Mouse (Mus musculus): Measurements from ENCODE around the gene Wfs1. TPM values are rescaled to one million over a fixed set of nuclear protein-coding genes. Genes with fewer than 3 reads are reported as not detected.
"Not testable (repeated sequence)": the region's sequence is repeated elsewhere in the genome, so short reads cannot be mapped to it uniquely, and the experiment has no call there.

Wfs1 gene
- polyA plus RNA-seq, 1 experiment = 14.6 TPM

GRCm38 (mm10) chr5:36990196-36990595 is 1.2 kb upstream of the Wfs1 start:
- no peak for DNase-seq (ENCODE audit: low read depth, low spot score)
- 62% methylated on average over 3 of the region's 3 CpGs for WGBS

GRCm38 (mm10) chr5:36989625-36989977 is 596 bp upstream of the Wfs1 start:
- DNase-seq (ENCODE audit: low read depth, low spot score) = no peak
- WGBS = 3% methylated on average over 3 of the region's 3 CpGs

DNA sequence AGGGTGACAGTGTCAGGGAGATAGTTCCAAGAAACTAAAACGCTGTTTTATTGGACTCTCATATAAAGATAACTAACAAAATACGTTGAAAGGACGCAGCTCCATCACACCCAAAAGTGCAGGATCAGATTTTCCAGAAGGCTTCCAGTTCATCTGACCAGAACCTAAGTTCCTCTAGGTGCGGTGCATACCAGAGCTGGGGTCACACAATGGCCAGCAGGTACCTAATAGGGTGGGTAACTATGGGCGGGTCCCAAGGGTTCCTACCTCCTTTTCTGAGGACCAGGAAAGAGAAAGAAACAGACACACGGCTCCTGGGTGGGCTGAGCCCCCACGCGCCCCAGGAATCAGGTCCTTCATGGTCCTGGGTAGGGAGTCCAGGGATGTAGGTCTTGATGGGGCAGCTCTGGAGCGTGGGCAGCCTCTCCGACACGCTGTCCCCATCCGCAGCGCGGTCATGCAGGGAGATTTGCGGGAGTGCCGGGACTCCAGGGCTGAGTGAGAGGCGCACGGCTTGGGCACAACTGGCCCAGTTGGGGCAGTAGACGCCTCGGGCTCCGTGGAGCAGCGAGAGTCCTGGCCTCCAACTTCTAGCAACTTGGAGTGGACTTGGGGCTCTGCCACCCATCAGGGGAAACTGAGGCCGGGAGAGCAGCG is 753 bp downstream of the Wfs1 start:
- WGBS = 5% methylated on average over 24 of the region's 24 CpGs
- no peak for DNase-seq (ENCODE audit: low read depth, low spot score)

DNA sequence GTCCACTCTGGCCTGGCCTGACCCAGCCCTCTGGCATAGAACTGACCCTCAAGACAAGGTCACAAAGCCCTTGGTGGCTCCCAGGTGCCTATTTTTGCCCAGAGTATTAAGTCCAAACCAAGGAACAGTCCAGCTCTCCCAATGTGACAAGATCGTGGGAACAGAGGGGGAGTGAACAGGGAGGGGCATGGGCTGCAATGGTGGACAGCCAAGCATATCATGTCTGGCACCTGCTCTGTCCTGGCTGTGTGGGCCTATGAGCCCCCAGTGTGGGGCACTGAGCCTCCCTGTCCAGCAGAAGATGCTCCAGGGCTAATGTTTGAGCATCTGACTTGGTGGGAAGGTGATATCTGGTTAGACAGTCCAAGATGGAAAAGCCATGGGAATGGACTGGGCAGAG is 2.4 kb downstream of the Wfs1 start:
- DNase-seq (ENCODE audit: low read depth, low spot score) = no peak
- WGBS = 63% methylated on average over 1 of the region's 1 CpGs

DNA sequence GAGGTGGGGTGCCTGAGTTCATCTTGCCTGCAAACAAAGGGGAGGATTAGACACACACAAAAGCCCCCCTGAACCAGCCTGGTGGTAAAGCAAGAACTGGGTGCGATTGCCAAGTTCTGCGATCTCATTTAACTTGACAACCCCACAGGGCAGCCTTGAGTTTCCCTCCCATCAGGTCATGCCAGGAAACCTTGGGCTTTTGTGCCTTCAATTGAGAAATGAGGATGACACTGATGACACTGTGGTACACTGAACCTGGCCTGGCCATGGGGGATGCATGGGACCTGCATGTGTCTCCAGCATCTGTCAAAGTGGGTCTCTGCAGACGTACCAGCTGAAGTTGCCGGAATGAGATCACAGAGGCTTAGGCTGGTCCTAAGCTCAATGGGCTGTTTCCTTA is 6.7 kb downstream of the Wfs1 start:
- DNase-seq (ENCODE audit: low read depth, low spot score) = no peak
- 95% methylated on average over 4 of the region's 4 CpGs for WGBS

DNA sequence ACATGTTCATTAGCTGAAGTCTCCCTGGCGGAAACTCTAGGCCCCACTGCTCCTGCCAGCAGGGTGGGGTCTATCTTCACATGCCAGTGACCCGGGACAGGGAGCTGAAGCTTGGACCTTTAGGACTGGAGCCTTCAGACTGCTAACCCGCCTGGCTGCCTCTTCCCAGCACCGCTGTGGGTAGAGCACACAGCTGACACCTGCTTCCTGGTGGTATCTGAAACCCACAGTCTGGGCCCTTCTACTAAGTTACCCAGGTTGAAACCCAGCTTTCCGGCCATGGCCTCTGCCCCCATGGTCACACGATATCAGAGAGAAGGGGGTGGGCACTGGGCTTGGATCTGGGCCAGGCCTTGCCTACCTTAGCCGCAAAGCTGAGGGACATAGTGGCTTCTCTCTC is 9.4 kb downstream of the Wfs1 start:
- no peak for DNase-seq (ENCODE audit: low read depth, low spot score)
- 71% methylated on average over 7 of the region's 7 CpGs for WGBS

- 57% methylated on average over 8 of the region's 8 CpGs for WGBS
- DNase-seq (ENCODE audit: low read depth, low spot score) = no peak
Measured at GRCm38 (mm10) chr5:36979001-36979400, 10.0 kb downstream of the Wfs1 start.

DNA sequence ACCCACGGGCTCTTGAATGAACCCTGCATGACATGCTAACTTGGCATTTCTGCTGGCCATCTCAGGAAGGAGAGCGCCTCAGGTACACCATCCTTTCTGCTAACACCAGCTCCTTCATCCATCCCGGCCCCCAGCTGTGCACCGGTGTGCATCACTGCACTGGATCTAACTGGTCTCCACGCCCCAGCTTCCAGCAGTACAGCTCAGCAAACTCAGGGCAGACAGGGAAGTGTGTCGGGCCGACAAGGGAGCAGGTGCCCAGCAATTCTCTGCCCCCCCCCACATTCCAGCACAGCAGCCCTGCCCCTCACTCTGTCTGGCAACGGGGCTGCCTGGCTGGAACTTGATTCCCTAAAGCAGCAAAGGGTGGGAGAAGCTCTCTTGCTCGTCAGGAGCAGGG is 11.2 kb downstream of the Wfs1 start:
- DNase-seq (ENCODE audit: low read depth, low spot score) = no peak
- WGBS = 65% methylated on average over 9 of the region's 9 CpGs

DNA sequence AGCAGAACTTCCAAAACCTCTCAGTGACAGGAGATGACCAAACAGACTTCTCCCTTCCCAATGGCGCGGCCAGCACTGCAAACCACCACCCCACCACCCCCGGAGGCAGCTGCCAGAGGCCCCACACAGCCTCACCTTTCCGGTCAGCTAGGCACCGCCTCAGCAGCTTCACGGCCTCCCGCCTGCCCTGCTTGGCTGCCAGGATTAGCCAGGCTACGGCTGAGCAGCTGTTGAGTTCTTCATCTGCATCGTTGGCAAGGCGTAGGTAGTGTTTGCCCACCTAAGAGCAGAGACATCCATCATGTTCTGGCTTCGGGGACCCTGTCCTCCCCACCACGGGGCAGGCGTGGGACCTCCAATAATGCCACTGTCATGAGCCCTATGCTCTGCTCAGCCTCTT is 13.7 kb downstream of the Wfs1 start:
- WGBS = 84% methylated on average over 13 of the region's 13 CpGs
- no peak for DNase-seq (ENCODE audit: low read depth, low spot score)

DNA sequence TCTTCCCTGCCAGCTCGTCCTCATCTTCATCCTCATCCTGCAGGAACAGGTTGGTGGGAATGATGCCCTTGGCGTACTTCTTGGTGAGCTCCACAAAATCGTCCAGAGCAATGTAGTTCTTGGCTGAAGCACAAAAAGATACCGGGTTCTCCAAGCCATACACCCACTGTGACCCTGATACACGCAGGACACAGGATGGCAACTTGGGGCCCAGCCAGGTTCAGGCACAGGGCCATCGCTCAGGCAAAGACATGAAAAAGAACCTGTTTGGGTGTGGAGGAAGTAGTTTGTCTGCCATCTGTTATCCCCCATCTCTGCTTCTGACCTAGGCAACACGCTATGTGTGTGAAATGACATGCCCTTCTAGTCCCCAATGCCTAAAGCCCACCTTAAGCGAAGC is 17.4 kb downstream of the Wfs1 start:
- 80% methylated on average over 8 of the region's 8 CpGs for WGBS
- no peak for DNase-seq (ENCODE audit: low read depth, low spot score)

GRCm38 (mm10) chr5:36960501-36960900 is 28.5 kb downstream of the Wfs1 start:
- WGBS = 28% methylated on average over 5 of the region's 5 CpGs

DNA sequence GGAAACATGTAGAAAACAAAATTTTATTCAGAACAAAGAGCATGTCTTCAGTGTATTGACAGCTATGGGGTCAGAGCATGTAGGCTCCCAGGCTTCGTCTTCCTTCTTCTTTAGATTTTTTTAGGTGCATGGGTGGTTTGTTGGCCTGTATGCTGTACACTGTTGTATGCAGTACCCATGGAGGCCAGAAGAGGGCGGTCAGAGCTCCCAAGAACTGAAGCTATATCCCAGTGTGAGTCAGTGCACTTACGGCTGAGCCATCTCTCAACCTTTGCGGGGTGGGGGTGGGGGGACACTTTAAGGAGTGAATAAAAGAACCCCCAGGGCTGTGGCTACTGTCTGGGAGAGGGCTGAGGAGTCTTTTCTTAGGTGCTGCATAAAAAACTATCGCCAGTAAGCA is 30.2 kb downstream of the Wfs1 start:
- peak; percentile 29 for DNase-seq (ENCODE audit: low read depth, low spot score)
- WGBS = 32% methylated on average over 5 of the region's 5 CpGs

More at GRCm38 (mm10) chr5:36960501-36960900, 28.5 kb downstream of the Wfs1 start:
- DNase-seq (ENCODE audit: low read depth, low spot score) = no peak

- no peak for DNase-seq (ENCODE audit: low read depth, low spot score)
- 14% methylated on average over 4 of the region's 4 CpGs for WGBS
Measured at GRCm38 (mm10) chr5:36955366-36955765, 33.6 kb downstream of the Wfs1 start.

DNA sequence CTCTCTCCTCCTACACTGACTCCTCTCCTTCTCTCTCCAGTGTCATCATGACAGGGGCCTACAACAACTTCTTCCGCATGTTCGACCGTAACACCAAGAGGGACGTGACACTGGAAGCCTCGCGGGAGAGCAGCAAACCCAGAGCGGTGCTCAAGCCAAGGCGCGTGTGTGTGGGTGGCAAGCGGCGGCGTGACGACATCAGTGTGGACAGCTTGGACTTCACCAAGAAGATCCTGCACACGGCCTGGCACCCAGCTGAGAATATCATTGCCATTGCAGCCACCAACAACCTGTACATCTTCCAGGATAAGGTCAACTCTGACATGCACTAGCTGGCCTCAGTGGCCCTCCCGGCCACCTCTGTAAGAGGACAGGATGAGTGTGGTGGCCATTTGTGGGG is 36.7 kb downstream of the Wfs1 start:
- WGBS = 91% methylated on average over 15 of the region's 15 CpGs
- no peak for DNase-seq (ENCODE audit: low read depth, low spot score)

DNA sequence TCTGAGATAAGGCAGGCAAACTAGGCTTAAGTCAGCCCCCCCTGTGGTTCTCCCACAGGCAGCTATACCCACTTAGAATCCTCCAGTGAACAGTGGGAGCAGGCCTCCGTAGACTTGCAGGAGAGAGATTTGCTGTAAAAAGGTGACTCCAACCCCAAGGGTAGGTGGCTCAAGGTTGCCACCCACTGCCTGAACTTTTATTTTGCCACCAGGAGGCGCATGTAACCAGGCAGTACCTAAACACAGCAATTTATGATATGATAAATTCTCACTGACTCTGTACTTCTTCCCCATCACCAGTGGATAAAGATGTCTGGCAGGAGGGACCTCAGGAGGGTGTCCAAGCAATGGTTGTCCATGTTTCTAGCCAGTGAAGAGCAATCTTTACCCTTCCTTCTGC is 38.1 kb downstream of the Wfs1 start:
- no peak for DNase-seq (ENCODE audit: low read depth, low spot score)
- 35% methylated on average over 2 of the region's 2 CpGs for WGBS

GRCm38 (mm10) chr5:36948831-36949230 is 40.2 kb downstream of the Wfs1 start:
- 4% methylated on average over 3 of the region's 3 CpGs for WGBS
- DNase-seq (ENCODE audit: low read depth, low spot score) = no peak

DNA sequence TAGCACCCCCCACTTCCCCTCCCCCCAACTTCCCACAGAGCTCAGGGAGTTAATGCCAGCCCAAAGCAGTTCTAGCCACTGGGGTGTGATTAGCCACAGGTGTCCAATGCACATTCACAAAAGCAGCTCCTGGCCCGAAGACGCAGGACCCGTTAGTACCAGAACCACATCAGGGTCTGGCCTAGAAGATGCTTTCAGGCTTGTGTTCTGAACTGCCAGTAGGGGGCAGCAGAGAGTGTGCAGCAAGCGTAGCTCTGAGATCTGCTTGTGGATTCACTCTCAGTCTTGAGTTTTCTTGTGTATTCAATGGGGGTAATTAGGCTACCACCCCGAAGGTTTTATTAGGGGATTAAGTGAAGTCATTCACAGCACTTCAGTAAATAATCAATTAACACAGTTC is 42.6 kb downstream of the Wfs1 start:
- WGBS = 7% methylated on average over 5 of the region's 5 CpGs

DNA sequence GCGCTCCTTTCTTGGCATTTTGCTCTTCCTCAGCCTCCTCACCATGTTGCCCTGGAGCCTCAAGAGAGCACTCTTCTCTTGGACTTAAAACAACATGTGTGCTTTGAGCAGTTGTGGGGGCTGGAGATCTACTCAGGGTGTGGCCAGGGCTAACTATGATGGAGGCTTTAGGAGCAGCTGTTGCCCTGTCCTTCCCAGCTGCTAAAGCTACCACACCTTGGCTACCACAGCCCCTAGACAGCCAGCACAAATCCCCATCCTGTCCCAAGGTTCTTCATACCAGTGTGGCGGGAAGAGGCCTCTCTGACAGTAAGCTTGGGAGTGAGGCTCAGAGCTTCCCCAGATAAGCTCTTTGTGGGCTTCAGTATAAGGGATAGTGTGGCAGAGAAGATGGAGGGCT is 43.3 kb downstream of the Wfs1 start:
- DNase-seq (ENCODE audit: low read depth, low spot score) = no peak
- 80% methylated on average over 2 of the region's 2 CpGs for WGBS

More for the DNA sequence above, 42.6 kb downstream of the Wfs1 start:
- DNase-seq (ENCODE audit: low read depth, low spot score) = peak; percentile 19

- WGBS = 38% methylated on average over 8 of the region's 8 CpGs
Measured at GRCm38 (mm10) chr5:36945102-36945701, 43.8 kb downstream of the Wfs1 start.

GRCm38 (mm10) chr5:36944552-36944951 is 44.5 kb downstream of the Wfs1 start:
- no peak for DNase-seq (ENCODE audit: low read depth, low spot score)
- 44% methylated on average over 5 of the region's 5 CpGs for WGBS

More at GRCm38 (mm10) chr5:36945102-36945701, 43.8 kb downstream of the Wfs1 start:
- DNase-seq (ENCODE audit: low read depth, low spot score) = no peak

GRCm38 (mm10) chr5:36942446-36942845 is 46.6 kb downstream of the Wfs1 start:
- no peak for DNase-seq (ENCODE audit: low read depth, low spot score)
- 81% methylated on average over 2 of the region's 2 CpGs for WGBS

- 41% methylated on average over 2 of the region's 2 CpGs for WGBS
- DNase-seq (ENCODE audit: low read depth, low spot score) = not testable (repeated sequence)
Measured at GRCm38 (mm10) chr5:36938991-36939390, 50.0 kb downstream of the Wfs1 start.

All from large intestine, adult 2 months (tissue).